Mouse (Mus musculus) R1 (cell line): ENCODE data around the gene Cd9.

Experiments
- DNase-seq: peaks from one replicate; pipeline ENCODE4 v3.0.0-alpha.2; 2018; ENCODE audit warnings: low read depth, low spot score

The Cd9 gene

DNA sequence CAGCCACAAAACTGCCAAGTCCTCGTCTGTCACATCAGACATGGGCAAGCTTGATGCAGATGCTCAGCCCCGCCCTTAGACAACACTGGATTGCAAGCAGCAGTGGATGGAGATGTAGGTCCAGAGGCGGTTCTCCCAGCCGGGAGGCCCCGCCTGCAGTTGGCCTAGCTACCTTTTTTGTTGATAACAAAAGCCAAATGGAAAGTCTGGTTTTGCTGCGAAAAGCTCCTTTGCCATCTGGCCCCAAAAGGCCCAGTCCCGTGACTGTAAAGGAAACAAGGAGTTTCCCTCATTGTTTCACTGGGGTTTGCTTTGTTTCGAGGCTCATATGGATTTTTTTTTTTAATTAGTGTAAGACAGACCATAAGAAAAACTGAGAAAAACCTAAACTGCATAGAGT, 18.5 kb downstream of the Cd9 start:
- DNase-seq: no peak

DNA sequence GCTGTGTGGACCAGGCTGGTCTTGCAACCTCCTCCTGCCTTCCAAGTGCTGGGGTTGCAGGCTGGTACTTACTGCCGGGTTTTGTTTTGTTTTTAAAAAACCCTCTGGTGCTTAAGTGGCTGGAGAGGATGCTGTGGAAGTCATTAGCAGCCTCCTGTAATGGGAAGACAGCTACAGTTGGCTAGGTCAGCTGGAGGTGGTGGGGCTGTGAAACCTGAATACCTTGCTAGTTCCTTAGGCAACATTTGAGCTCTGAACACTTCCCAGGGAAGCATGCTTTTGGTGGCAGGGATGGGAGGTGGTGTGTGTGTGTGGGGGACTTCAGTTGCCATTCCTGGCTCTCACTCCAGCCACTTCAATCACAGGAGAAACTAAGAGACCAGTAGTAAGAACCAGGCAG, 19.4 kb downstream of the Cd9 start:
- DNase-seq: no peak

DNA sequence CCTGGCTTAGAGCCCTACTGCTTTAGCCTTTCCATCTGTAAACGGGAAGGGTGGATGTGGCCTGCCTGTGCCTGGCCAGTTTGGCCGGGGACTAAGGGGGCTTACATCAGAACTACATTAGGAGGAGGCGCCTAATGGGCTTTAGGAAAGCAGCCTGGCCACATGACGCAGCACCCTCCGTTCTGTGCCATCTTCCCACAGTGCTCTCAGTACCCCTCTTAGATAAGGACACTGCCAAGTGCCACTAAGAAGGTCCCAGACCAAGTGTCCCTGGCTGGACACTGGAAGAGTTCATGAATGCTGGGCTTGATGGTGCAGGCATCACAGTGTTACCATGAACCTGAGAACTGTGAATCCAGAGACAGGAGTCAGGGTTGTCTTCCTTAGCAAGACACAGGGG, 20.7 kb downstream of the Cd9 start:
- no peak for DNase-seq

DNA sequence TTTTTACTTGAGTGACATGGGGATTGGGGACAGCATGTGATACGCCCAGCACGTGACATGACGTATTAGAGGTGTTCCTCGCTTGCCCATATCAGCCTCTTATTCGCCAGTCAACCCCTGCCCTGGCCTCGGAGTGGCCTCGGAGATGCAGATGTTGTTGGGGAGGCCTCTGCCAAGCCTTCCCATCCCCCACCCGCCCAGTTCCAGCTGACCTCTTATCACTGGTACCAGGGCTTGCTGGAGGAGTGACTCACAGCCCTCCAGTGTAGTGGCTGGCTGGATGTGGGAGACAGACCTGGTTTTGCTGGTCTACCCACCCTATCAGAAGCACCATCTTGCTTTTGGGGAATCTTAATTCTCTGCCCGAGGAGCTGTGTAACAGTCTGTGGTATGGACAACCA, 21.3 kb downstream of the Cd9 start:
- DNase-seq: no peak

DNA sequence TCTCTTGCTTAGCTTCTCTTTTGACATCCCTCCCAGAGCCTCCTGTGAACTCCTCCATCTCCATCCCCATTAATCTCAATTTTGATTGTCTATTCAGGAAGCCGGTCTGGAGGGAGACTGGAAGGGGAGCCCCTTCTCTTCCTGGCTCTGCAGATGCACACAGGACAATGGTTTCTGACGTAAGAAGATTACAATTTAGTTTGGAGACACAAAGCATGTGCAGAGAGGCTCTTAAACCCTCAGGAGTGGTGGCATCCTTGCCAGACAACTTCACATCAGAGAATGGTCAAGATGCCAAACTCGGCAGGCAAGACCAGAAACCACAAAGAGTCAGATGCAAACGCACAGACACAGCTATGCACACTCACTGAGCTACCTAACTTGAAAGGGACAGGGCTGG, 22.7 kb downstream of the Cd9 start:
- no peak for DNase-seq

DNA sequence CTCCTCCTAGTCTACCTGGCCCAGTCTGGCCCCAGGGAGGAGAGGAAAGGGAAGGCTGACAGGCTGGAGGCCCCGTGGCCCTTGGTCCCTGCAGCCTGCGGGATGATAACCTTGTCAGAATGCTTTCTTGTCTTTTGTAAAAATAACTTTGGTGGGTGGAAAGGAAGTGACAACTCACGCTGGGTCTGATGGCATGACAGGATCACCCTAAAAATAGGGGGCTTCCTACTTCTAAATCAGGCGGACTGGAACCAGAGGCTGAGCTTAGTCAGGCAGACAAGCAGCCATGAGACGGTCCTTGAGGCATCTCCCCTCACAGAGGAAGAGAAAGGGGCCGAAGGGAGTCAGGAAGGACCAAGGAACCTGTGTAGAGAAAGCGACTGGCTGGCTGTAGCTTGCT, 23.3 kb downstream of the Cd9 start:
- DNase-seq: no peak

- DNase-seq: no peak
These were observed 24.0 kb downstream of the Cd9 start for GRCm38 (mm10) chr6:125470616-125471015.

- no peak for DNase-seq
These were observed 25.4 kb downstream of the Cd9 start for GRCm38 (mm10) chr6:125469222-125469621.

GRCm38 (mm10) chr6:125468179-125468960, 26.2 kb downstream of the Cd9 start:
- DNase-seq: no peak

DNA sequence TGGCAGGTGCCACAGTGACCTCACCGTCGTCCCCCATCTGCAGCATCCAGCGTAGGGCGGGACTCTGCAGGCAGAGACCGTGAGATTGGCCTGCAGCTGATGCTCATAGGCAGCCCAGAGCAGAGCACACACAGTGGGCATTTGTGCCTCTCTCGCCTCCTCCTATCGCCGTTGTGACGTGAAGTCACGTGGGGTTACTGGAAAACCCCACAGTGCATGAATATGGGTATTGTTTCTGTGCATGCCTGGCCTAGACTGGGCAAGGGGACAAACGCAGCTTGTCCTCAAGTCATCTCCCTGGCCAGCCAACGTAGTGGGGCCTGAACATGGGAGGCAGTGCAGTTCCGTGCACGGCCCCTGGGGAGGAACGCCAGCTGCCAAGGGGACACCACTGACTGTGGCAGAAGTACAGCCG, 27.3 kb downstream of the Cd9 start:
- DNase-seq: no peak

GRCm38 (mm10) chr6:125462312-125462711, 32.3 kb downstream of the Cd9 start:
- DNase-seq: no peak

- peak; percentile 60 for DNase-seq
These were observed 32.8 kb downstream of the Cd9 start for GRCm38 (mm10) chr6:125461788-125462187.

GRCm38 (mm10) chr6:125461325-125461724, 33.3 kb downstream of the Cd9 start:
- DNase-seq: no peak

GRCm38 (mm10) chr6:125460589-125460988, 34.0 kb downstream of the Cd9 start:
- peak; percentile 67 for DNase-seq

DNA sequence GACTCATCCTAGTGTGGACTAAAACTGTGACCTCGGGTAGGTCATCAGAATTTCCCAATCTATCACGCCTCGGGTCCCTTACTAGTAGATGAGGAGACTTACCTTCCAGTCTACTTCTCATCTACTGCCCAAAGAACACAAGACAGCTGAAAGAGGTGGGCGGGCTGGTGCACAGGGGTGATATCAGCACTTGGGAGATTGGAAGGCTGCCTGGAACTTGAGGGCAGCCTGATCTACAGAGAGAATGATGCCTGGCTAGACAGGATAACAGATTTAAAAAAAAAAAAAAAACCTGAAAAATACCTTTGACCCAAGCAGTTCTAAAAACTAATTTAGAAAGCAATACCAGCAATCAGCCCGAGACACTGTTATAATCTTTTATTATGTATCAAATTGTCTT, 34.7 kb downstream of the Cd9 start:
- no peak for DNase-seq

- peak; percentile 77 for DNase-seq
These were observed 38.6 kb downstream of the Cd9 start for GRCm38 (mm10) chr6:125455806-125456520.

DNA sequence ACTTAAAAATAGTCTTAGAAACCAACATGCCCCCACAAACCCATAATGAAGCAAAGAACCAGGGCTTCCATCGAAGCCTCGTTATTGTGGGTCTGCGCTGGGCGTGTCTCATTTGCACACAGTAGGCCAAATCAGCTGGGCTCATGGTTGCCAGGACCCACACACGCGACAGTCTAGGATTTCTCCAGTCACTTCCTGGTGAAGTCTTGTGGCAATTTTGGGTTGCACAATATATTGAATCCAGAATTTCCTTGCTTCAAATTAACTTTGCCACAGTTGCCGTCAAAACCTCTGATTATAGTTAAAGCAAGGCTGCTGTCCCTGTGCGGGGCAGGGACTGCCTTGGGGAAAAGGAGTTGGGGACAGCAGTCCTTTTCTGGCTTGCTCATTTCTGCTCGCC, 39.9 kb downstream of the Cd9 start:
- no peak for DNase-seq

- DNase-seq: peak; percentile 74
These were observed 40.3 kb downstream of the Cd9 start for GRCm38 (mm10) chr6:125454299-125454698.

- DNase-seq: no peak
These were observed 46.9 kb downstream of the Cd9 start for GRCm38 (mm10) chr6:125447660-125448059.

DNA sequence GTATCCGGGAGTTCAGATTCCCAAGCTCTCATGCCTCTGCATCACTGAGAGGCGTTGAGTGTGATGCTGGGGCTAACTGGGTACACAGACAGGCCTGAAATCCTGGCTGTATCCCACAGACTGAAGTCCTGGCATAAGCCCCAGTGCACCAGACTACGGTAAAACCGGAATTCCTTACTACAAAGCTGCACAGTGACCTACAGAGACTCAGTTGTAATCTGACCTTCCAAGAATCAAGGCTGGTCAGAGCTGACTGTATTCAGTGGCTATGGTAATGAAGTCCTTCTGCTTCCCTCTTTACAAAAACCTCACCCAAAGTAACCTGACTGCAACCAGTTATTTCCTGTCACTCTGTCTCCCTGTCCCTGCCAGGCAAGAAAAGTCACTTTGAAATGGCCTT, 47.4 kb downstream of the Cd9 start:
- peak; percentile 81 for DNase-seq

DNA sequence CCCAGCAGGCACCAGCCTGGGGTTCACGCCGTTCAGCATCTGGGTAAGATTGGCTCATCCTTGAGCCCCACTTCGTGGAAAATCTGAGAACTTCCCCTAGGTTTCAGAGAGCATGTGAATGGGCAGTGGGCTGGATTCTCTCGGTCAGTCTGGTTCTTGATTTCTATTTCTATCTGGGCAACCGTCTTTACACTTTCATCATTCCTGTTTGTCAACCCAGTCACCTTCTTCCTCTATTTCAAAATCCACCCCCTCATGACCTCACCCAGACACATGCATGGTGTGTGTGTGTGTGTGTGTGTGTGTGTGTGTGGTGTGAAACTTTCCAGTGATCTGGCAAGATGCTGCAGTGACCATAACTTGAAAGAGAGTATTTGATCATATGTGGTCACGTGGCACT, 49.2 kb downstream of the Cd9 start:
- no peak for DNase-seq

DNA sequence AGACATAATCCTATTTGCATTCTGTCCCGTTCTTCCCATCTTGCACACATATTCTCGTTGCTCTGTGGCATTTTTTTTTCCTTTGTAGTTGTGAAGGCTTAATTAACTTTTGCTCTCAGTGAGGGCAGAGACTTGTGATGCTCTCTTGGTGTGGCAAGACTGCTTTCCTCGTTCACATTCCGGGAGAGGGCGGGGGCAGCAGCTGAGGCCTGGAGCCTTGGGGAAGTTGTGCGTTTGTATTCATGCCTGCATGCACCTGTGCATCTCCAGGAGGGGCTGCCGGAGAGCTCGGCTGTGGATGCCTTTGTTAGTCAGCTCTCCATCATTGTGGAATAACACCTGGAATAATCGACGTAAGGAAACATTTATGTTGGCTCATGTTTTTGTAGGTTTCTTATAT, 52.0 kb downstream of the Cd9 start:
- peak; percentile 91 for DNase-seq

DNA sequence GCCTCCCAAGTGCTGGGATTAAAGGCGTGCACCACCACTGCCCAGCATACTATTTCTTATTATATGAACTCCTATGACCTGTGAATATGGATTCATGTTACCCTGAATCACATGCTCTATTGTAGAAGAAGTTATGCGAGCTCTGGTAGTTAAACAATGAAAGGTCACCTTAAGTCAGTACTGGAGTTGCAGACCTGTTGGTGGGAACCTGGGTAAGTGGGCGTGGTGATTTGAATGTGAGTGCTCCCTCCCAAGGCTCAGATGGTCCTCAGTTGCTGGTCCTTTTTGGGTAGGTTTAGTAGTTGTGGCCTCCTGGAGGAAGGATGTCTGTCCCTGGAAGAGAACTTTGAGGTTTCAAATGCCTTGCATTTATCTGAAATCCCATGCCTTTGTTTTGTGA, 57.8 kb downstream of the Cd9 start:
- DNase-seq: peak; percentile 86
